Mouse (Mus musculus): ENCODE results near the gene Cdc42ep2. TPM values are rescaled to one million over a fixed set of nuclear protein-coding genes. Genes with fewer than 3 reads are reported as not detected.

Gene Cdc42ep2
- polyA plus RNA-seq, 1 experiment from 2014 or later, result 21.3 TPM

DNA sequence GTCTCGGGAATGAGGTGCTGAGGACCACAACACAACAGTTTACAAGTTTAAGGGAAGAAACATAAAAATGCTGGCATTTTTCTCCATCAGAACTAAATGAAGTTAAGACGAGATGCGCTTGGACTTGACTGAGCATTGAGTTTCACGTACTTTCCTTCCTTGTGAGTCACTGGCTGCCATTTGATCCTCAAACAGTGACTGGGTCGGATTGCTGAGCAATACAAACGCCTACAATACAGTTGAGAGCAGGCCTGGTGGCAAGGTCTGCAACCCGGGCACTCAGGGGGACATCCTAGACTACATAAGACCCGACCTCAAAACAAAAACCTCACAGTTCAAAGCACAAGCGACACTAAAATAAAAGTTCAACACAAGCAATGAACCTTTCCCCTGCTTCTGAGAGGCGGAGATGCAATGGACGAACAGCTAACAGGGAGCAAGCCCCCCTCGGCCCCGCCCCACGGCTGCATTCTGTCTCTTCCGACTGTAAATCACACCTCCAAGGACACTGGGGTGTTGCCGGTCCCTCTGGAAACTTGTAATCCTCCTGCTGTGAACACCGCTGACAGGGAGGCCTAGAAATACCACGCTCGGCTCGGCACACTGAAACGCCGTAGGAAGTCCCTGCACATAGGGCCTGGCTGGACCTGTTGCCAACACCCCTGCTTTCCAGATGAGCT, 29.6 kb upstream of the Cdc42ep2 start:
- Histone ChIP-seq H3K9me3 (ENCODE audit: low read length) (no peaks in the 10 kb centered on the region), H3K4me3 (ENCODE audit: low read depth, low read length) (no peak overlapping the region), H3K4me2 (replicated peaks; ENCODE audit: low read depth, low read length) (no peak overlapping the region), H3K27me3 (replicated peaks; ENCODE audit: insufficient read depth, low read length) (no peaks in the 10 kb centered on the region), H3K36me3 (ENCODE audit: insufficient read depth, low read length) (0 out of 2 replicates have a peak, but pooled peaks cover 3% of the 10 kb centered on the region), H3K4me1 (ENCODE audit: insufficient read depth, low read depth, low read length) (0 out of 2 replicates have a peak, but pooled peaks cover 3% of the 10 kb centered on the region), H3K27ac (ENCODE audit: low read length) (no peak overlapping the region), H3K9ac (replicated peaks; ENCODE audit: low read depth) (no peak overlapping the region)
- TF ChIP-seq CTCF (IDR thresholded peaks at IDR 0.05), result no peak
- TF ChIP-seq EP300 (IDR thresholded peaks at IDR 0.05), result no peak
- no peak for ATAC-seq
- WGBS, result 86% methylated on average over 22 of the region's 22 CpGs
- no peak for DNase-seq (ENCODE audit: low spot score)

GRCm38 (mm10) chr19:5953201-5953770, 28.7 kb upstream of the Cdc42ep2 start:
- Histone ChIP-seq H3K36me3 (ENCODE audit: insufficient read depth, low read length) (0 out of 2 replicates have a peak, but pooled peaks cover 3% of the 10 kb centered on the region), H3K4me2 (replicated peaks; ENCODE audit: low read depth, low read length) (no peak overlapping the region), H3K27me3 (replicated peaks; ENCODE audit: insufficient read depth, low read length) (no peaks in the 10 kb centered on the region), H3K9ac (replicated peaks; ENCODE audit: low read depth) (no peak overlapping the region), H3K27ac (ENCODE audit: low read length) (peak overlapping the region; percentile 80), H3K4me3 (ENCODE audit: low read depth, low read length) (no peak overlapping the region), H3K4me1 (ENCODE audit: insufficient read depth, low read depth, low read length) (0 out of 2 replicates have a peak, but pooled peaks cover 3% of the 10 kb centered on the region), H3K9me3 (ENCODE audit: low read length) (no peaks in the 10 kb centered on the region)
- WGBS, result 87% methylated on average over 19 of the region's 19 CpGs
- ATAC-seq (no peak), DNase-seq (ENCODE audit: low spot score) (no peak)
- TF ChIP-seq CTCF (IDR thresholded peaks at IDR 0.05) (no peak), EP300 (IDR thresholded peaks at IDR 0.05) (no peak)

DNA sequence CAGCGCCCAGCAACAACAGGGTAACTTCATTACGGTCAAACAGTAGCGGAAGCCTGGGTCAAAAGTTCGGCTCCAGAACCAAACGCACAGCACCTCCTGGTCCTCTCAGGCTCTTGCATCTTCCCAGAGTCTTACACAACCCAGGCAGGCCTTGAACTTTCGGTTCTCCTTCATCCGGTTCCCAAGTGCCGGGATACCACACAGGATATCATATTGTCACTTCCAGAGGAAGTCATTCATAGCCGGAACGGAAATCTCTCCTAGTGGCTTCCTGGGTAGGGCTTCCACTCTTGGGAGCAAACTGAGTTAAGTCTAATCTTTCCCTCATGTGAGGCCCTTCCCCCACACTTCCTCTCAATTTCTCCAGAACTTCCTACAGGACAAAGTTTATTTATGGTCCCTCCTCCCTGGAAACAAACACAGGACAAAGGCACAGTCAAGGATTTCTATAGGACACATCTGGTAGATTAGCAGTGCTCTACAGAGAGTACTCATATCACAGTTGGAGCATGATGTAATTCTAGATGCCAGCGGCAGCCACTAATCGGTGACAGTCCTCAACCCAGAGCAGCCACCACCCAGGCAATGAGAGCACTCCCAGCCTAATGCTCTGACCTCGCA, 27.6 kb upstream of the Cdc42ep2 start:
- 0 out of 2 replicates have a peak, but pooled peaks cover 3% of the 10 kb centered on the region for H3K4me1 ChIP-seq (ENCODE audit: insufficient read depth, low read depth, low read length)
- WGBS, result 57% methylated on average over 13 of the region's 13 CpGs
- no peak overlapping the region for H3K4me3 ChIP-seq (ENCODE audit: low read depth, low read length)
- no peak for TF ChIP-seq CTCF (IDR thresholded peaks at IDR 0.05)
- peak; percentile 98 for TF ChIP-seq EP300 (IDR thresholded peaks at IDR 0.05)
- H3K36me3 ChIP-seq (ENCODE audit: insufficient read depth, low read length), result 0 out of 2 replicates have a peak, but pooled peaks cover 3% of the 10 kb centered on the region
- peak overlapping the region; percentile 80 for H3K27ac ChIP-seq (ENCODE audit: low read length)
- ATAC-seq (peak; percentile 86), DNase-seq (ENCODE audit: low spot score) (peak; percentile 90)
- H3K9ac ChIP-seq (replicated peaks; ENCODE audit: low read depth), result no peak overlapping the region
- H3K27me3 ChIP-seq (replicated peaks; ENCODE audit: insufficient read depth, low read length), result no peaks in the 10 kb centered on the region
- H3K4me2 ChIP-seq (replicated peaks; ENCODE audit: low read depth, low read length), result no peak overlapping the region; the same call in 1 of the 2 replicates
- no peaks in the 10 kb centered on the region for H3K9me3 ChIP-seq (ENCODE audit: low read length)

- Histone ChIP-seq H3K27ac (ENCODE audit: low read length) (peak overlapping the region; percentile 43; the same call in 1 of the 2 replicates), H3K4me2 (replicated peaks; ENCODE audit: low read depth, low read length) (no peak overlapping the region; the same call in 1 of the 2 replicates), H3K9me3 (ENCODE audit: low read length) (no peaks in the 10 kb centered on the region), H3K9ac (replicated peaks; ENCODE audit: low read depth) (no peak overlapping the region), H3K4me1 (ENCODE audit: insufficient read depth, low read depth, low read length) (peaks cover 5% of the 10 kb centered on the region), H3K27me3 (replicated peaks; ENCODE audit: insufficient read depth, low read length) (no peaks in the 10 kb centered on the region), H3K4me3 (ENCODE audit: low read depth, low read length) (no peak overlapping the region), H3K36me3 (ENCODE audit: insufficient read depth, low read length) (0 out of 2 replicates have a peak, but pooled peaks cover 3% of the 10 kb centered on the region)
- TF ChIP-seq EP300 (IDR thresholded peaks at IDR 0.05), result no peak
- WGBS, result 80% methylated on average over 16 of the region's 16 CpGs
- ATAC-seq, result no peak
- DNase-seq (ENCODE audit: low spot score), result no peak
Measured at GRCm38 (mm10) chr19:5951631-5952030, 27.0 kb upstream of the Cdc42ep2 start.

- H3K4me2 ChIP-seq (replicated peaks; ENCODE audit: low read depth, low read length), result no peak overlapping the region
- TF ChIP-seq CTCF (IDR thresholded peaks at IDR 0.05) (no peak), EP300 (IDR thresholded peaks at IDR 0.05) (no peak)
- H3K27ac ChIP-seq (ENCODE audit: low read length), result no peak overlapping the region
- no peak for DNase-seq (ENCODE audit: low spot score)
- H3K4me1 ChIP-seq (ENCODE audit: insufficient read depth, low read depth, low read length), result peaks cover 16% of the 10 kb centered on the region
- no peak overlapping the region for H3K9ac ChIP-seq (replicated peaks; ENCODE audit: low read depth)
- ATAC-seq, result no peak
- H3K4me3 ChIP-seq (ENCODE audit: low read depth, low read length), result no peak overlapping the region
- H3K9me3 ChIP-seq (ENCODE audit: low read length), result no peaks in the 10 kb centered on the region
- 0 out of 2 replicates have a peak, but pooled peaks cover 3% of the 10 kb centered on the region for H3K36me3 ChIP-seq (ENCODE audit: insufficient read depth, low read length)
- no peaks in the 10 kb centered on the region for H3K27me3 ChIP-seq (replicated peaks; ENCODE audit: insufficient read depth, low read length)
- 90% methylated on average over 11 of the region's 11 CpGs for WGBS
Measured at GRCm38 (mm10) chr19:5950218-5950617, 25.6 kb upstream of the Cdc42ep2 start.

DNA sequence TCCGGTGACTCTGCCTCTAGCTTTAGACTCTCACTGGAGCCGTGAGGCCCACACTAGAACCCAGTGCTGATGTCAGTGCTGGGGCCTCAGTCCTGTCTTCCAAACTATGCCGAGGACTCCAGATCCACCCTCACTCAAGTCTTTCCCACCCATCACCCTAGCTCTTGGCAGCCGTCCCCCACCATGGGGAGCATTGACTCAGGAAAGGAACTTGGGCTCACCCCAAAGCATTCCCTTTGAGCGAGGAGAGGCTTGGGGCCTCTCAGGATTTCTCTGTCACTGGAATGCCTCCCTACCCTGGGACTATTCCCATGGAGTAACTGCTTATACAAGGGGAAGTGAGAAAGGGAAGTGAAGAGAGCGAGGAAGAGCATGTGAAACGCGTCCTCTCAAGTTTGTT, 21.3 kb upstream of the Cdc42ep2 start:
- Histone ChIP-seq H3K36me3 (ENCODE audit: insufficient read depth, low read length) (0 out of 2 replicates have a peak, but pooled peaks cover 3% of the 10 kb centered on the region), H3K9ac (replicated peaks; ENCODE audit: low read depth) (no peak overlapping the region), H3K27me3 (replicated peaks; ENCODE audit: insufficient read depth, low read length) (no peaks in the 10 kb centered on the region), H3K4me2 (replicated peaks; ENCODE audit: low read depth, low read length) (peak overlapping the region; percentile 17; the same call in 1 of the 2 replicates), H3K4me1 (ENCODE audit: insufficient read depth, low read depth, low read length) (peaks cover 29% of the 10 kb centered on the region), H3K27ac (ENCODE audit: low read length) (peak overlapping the region; percentile 78), H3K4me3 (ENCODE audit: low read depth, low read length) (no peak overlapping the region), H3K9me3 (ENCODE audit: low read length) (no peaks in the 10 kb centered on the region)
- TF ChIP-seq EP300 (IDR thresholded peaks at IDR 0.05) (peak; percentile 27; the same call in 1 of the 2 replicates), CTCF (IDR thresholded peaks at IDR 0.05) (no peak)
- WGBS, result 20% methylated on average over 8 of the region's 8 CpGs
- ATAC-seq, result peak; percentile 17; the same call in 1 of the 2 replicates
- DNase-seq (ENCODE audit: low spot score), result peak; percentile 66

Measured in lung, postnatal 0 days (tissue).